Mouse (Mus musculus): ENCODE results near the gene Trf.

- TF ChIP-seq CTCF (IDR thresholded peaks at IDR 0.05; ENCODE audit: low read depth, low read length), result no peak
- TF ChIP-seq POLR2A (IDR thresholded peaks at IDR 0.05; ENCODE audit: extremely low read depth, insufficient read depth, low read length), result no peak
Observed at GRCm38 (mm10) chr9:103232232-103233005, 2.2 kb upstream of the Trf start.
